ENCODE assay signal across 10 mouse cellular contexts in the genomic region with DNA sequence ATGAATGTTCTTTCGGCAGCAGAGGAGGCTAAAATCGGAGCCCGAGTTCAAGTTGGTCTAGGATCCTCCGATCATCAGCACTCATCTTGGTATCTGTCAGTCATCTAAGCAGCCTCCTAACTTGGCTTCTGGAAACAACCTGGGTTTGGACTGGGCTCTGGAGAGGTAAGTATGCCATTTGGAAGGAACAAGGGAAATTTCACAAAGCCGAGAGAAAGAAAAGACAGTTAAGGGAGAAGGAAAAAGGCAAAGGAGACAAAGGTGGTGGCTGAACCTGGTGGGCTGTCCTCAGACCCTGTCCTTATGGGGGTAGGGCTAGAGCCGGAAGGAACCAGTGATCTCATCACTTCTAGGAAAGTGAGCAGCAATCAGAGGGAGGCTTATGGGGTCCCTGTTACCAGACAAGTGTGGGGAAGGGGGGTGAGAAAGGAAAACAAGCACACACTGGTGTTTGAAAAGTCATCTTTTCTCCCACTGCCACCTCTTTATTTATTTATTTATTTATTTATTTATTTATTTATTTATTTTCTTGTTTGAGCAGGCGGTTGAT.
DNase-seq lines count a peak whose midpoint lies in the region; ATAC-seq and TF ChIP-seq lines count a peak whose summit lies in the region.
"Had no signal": no experiment of that assay in that cellular context is flagged by ENCODE, and none has a peak within 500 bp of the region (broad histone marks: within the 10 kb centered on the region; RNA-seq: fewer than 3 reads in every experiment).

No protein-coding gene starts in this region.

- H3K27ac ChIP-seq in kidney, postnatal 0 days, result no peak overlapping the region
- H3K27ac ChIP-seq in forebrain, embryonic 11.5 days (ENCODE audit: low read depth, low read length), result no peak overlapping the region
- peak overlapping the region; percentile 77 for H3K27ac ChIP-seq in hindbrain, embryonic 14.5 days

- no peak for TF ChIP-seq CTCF in kidney, postnatal 0 days (IDR thresholded peaks at IDR 0.05; ENCODE audit: low read depth)

- H3K4me1 ChIP-seq in kidney, postnatal 0 days (replicated peaks; ENCODE audit: insufficient read depth, low read length), result peaks cover 27% of the 10 kb centered on the region
- H3K4me1 ChIP-seq in forebrain, embryonic 11.5 days (replicated peaks; ENCODE audit: control insufficient read depth, insufficient read depth, low read length), result peaks cover 15% of the 10 kb centered on the region
- peaks cover 45% of the 10 kb centered on the region for H3K4me1 ChIP-seq in hindbrain, embryonic 14.5 days (replicated peaks; ENCODE audit: control insufficient read depth, insufficient read depth, low read length)

- ATAC-seq in kidney, postnatal 0 days (replicated peaks; ENCODE audit: low FRiP score, low read depth), result no peak
- peak; percentile 58; the same call in 1 of the 2 replicates for ATAC-seq in forebrain, embryonic 11.5 days (replicated peaks; ENCODE audit: low FRiP score)
- no peak; the same call in 1 of the 2 replicates for ATAC-seq in hindbrain, embryonic 14.5 days (ENCODE audit: low FRiP score)

- H3K27me3 ChIP-seq in kidney, postnatal 0 days (ENCODE audit: insufficient read depth, low read length), result no peaks in the 10 kb centered on the region
- 0 out of 2 replicates have a peak, but pooled peaks cover 2% of the 10 kb centered on the region for H3K27me3 ChIP-seq in forebrain, embryonic 11.5 days (ENCODE audit: control insufficient read depth, insufficient read depth, low read length)
- H3K27me3 ChIP-seq in hindbrain, embryonic 14.5 days (ENCODE audit: control insufficient read depth, insufficient read depth, low read length), result no peaks in the 10 kb centered on the region

- 0 out of 2 replicates have a peak overlapping the region, but pooled peaks have one; percentile 8 for H3K9ac ChIP-seq in kidney, postnatal 0 days (ENCODE audit: low read depth, low read length)
- no peak overlapping the region for H3K9ac ChIP-seq in forebrain, embryonic 11.5 days (ENCODE audit: low read length)
- H3K9ac ChIP-seq in hindbrain, embryonic 14.5 days, result peak overlapping the region; percentile 60

- no peaks in the 10 kb centered on the region for H3K9me3 ChIP-seq in kidney, postnatal 0 days (replicated peaks; ENCODE audit: low read length)
- H3K9me3 ChIP-seq in forebrain, embryonic 11.5 days (ENCODE audit: control insufficient read depth, low read length), result no peaks in the 10 kb centered on the region
- no peaks in the 10 kb centered on the region for H3K9me3 ChIP-seq in hindbrain, embryonic 14.5 days (ENCODE audit: control insufficient read depth, low read length)

- peak overlapping the region; percentile 45; the same call in 1 of the 2 replicates for H3K4me2 ChIP-seq in kidney, postnatal 0 days (ENCODE audit: low read length)
- H3K4me2 ChIP-seq in forebrain, embryonic 11.5 days (ENCODE audit: low read depth, low read length, severe bottlenecking), result no peak overlapping the region
- peak overlapping the region; percentile 61 for H3K4me2 ChIP-seq in hindbrain, embryonic 14.5 days (replicated peaks)

- WGBS in kidney, postnatal 0 days, result 47% methylated on average over 7 of the region's 7 CpGs
- WGBS in forebrain, embryonic 11.5 days, result 41% methylated on average over 7 of the region's 7 CpGs
- 50% methylated on average over 7 of the region's 7 CpGs for WGBS in hindbrain, embryonic 14.5 days

- H3K36me3 ChIP-seq in kidney, postnatal 0 days (ENCODE audit: insufficient read depth, low read length), result no peaks in the 10 kb centered on the region
- H3K36me3 ChIP-seq in forebrain, embryonic 11.5 days (ENCODE audit: control insufficient read depth, insufficient read depth, low read length), result no peaks in the 10 kb centered on the region
- no peaks in the 10 kb centered on the region for H3K36me3 ChIP-seq in hindbrain, embryonic 14.5 days (replicated peaks; ENCODE audit: control insufficient read depth, insufficient read depth)
- H3K36me3 ChIP-seq: G1E had no signal

- DNase-seq in kidney, postnatal 0 days (ENCODE audit: low spot score), result no peak
- DNase-seq in kidney, postnatal 36 days, result no peak
- DNase-seq in forebrain, embryonic 11.5 days (ENCODE audit: low spot score), result no peak
- no peak for DNase-seq in hindbrain, embryonic 14.5 days (ENCODE audit: low spot score)
- peak; percentile 23 for DNase-seq in neural tube, embryonic 10.5 days (ENCODE audit: extremely low spot score, low spot score)
- DNase-seq in spleen, postnatal 36 days (ENCODE audit: low spot score in 2 of 2), result no peak
- no peak for DNase-seq in left cerebral cortex, adult 11 months (ENCODE audit: low spot score)
- DNase-seq in layer of hippocampus, postnatal 10 days (ENCODE audit: low spot score in 2 of 2), result no peak
- DNase-seq: lung, adult 2 months had no signal

- H3K4me3 ChIP-seq in kidney, postnatal 0 days (replicated peaks; ENCODE audit: low read depth, low read length), result no peak overlapping the region
- H3K4me3 ChIP-seq in forebrain, embryonic 11.5 days (ENCODE audit: low read depth, low read length), result no peak overlapping the region
- H3K4me3 ChIP-seq in hindbrain, embryonic 14.5 days (replicated peaks; ENCODE audit: low read length), result peak overlapping the region; percentile 33
